Mouse (Mus musculus) kidney, adult 2 months (tissue): Measurements from ENCODE around the gene Galnt7. TPM values are rescaled to one million over a fixed set of nuclear protein-coding genes. Genes with fewer than 3 reads are reported as not detected.
A peak's percentile ranks its signal among the peaks of the same experiment; 100 is the strongest.

Source experiments
- DNase-seq: peaks from one replicate; pipeline ENCODE4 v3.0.0; 2021
- H3K27ac ChIP-seq: fragments of 200-500 bp; 2 replicates; pipeline ENCODE4 v1.5.1; 2012; ENCODE audit warnings: low read depth, low read length, control low read depth, inconsistent platforms; ENCODE audit not compliant: insufficient read depth
- H3K27me3 ChIP-seq: fragments of 200-500 bp; replicated peaks from 2 replicates; pipeline ENCODE4 v1.6.1; 2012; ENCODE audit warnings: mild to moderate bottlenecking, moderate library complexity, low read length, inconsistent platforms; ENCODE audit not compliant: control insufficient read depth, insufficient read depth
- H3K36me3 ChIP-seq: fragments of 200-500 bp; 2 replicates; pipeline ENCODE4 v1.6.1; 2012; ENCODE audit warnings: mild to moderate bottlenecking, moderate library complexity, low read length, inconsistent platforms; ENCODE audit not compliant: control insufficient read depth, insufficient read depth
- H3K4me1 ChIP-seq: fragments of 200-500 bp; 2 replicates; pipeline ENCODE4 v1.6.1; 2011; ENCODE audit warnings: low read length; ENCODE audit not compliant: control insufficient read depth, insufficient read depth
- H3K4me3 ChIP-seq: fragments of 200-500 bp; 2 replicates; pipeline ENCODE4 v1.5.1; 2011; ENCODE audit warnings: mild to moderate bottlenecking, low read depth, low read length, control low read depth; ENCODE audit not compliant: insufficient read depth
- CTCF ChIP-seq: fragments of 200-500 bp; conservative IDR thresholded peaks from 2 replicates; pipeline ENCODE4 v1.5.1; 2011; ENCODE audit warnings: low read depth, mild to moderate bottlenecking, control low read depth, low read length, moderate library complexity, mixed read lengths; ENCODE audit not compliant: insufficient read depth, insufficient read length
- POLR2A ChIP-seq: fragments of 200-500 bp; IDR thresholded peaks from one replicate; pipeline ENCODE4 v1.6.1; 2011; ENCODE audit warnings: low read depth, low read length, control low read depth
- WGBS: fragments of 180-500 bp; shearing (Covaris S2); methylation state at CpG from one replicate; pipeline ENCODE4 v1.1.7; 2018; 5-methylcytosine and 5-hydroxymethylcytosine counted together
- polyA plus RNA-seq: library from polyadenylated mRNA; depleted of rRNA; stranded (reverse); fragments of >200 nt; gene quantifications from 2 replicates; pipeline ENCODE4 v1.2.3, GENCODE M21; 2012

The Galnt7 gene
- polyA plus RNA-seq, 1 experiment: 2.7 TPM

- peak; percentile 73 for TF ChIP-seq CTCF
- TF ChIP-seq POLR2A: no peak
- 52% methylated on average over 5 of the region's 5 CpGs for WGBS
- DNase-seq: peak; percentile 48
- Histone ChIP-seq H3K27me3 (no peaks in the 10 kb centered on the region), H3K4me3 (no peak overlapping the region), H3K36me3 (no peaks in the 10 kb centered on the region), H3K4me1 (no peaks in the 10 kb centered on the region), H3K27ac (no peak overlapping the region)
These were observed 149.2 kb downstream of the Galnt7 start for GRCm38 (mm10) chr8:57503641-57504040.

GRCm38 (mm10) chr8:57498847-57499511 lies 153.9 kb downstream of the Galnt7 start:
- WGBS: 32% methylated on average over 17 of the region's 17 CpGs
- Histone ChIP-seq H3K36me3 (peaks cover 2% of the 10 kb centered on the region; the same call in 1 of the 2 replicates), H3K4me3 (no peak overlapping the region), H3K27ac (no peak overlapping the region), H3K4me1 (no peaks in the 10 kb centered on the region), H3K27me3 (no peaks in the 10 kb centered on the region)
- DNase-seq: peak; percentile 77
- TF ChIP-seq CTCF: no peak
- TF ChIP-seq POLR2A: no peak

GRCm38 (mm10) chr8:57498494-57498846 lies 154.4 kb downstream of the Galnt7 start:
- 49% methylated on average over 8 of the region's 8 CpGs for WGBS
- H3K4me3 ChIP-seq: no peak overlapping the region
- TF ChIP-seq POLR2A (no peak), CTCF (no peak)
- no peak overlapping the region for H3K27ac ChIP-seq
- no peak for DNase-seq
- H3K36me3 ChIP-seq: peaks cover 2% of the 10 kb centered on the region
- no peaks in the 10 kb centered on the region for H3K4me1 ChIP-seq
- H3K27me3 ChIP-seq: no peaks in the 10 kb centered on the region

- H3K27me3 ChIP-seq: no peaks in the 10 kb centered on the region
- TF ChIP-seq CTCF: no peak
These were observed 161.0 kb downstream of the Galnt7 start for GRCm38 (mm10) chr8:57491873-57492272.

GRCm38 (mm10) chr8:57489896-57490295 lies 162.9 kb downstream of the Galnt7 start:
- H3K4me1 ChIP-seq: peaks cover 12% of the 10 kb centered on the region; the same call in 1 of the 2 replicates
- no peak overlapping the region for H3K4me3 ChIP-seq
- peak overlapping the region; percentile 96 for H3K27ac ChIP-seq
- TF ChIP-seq CTCF: no peak
- TF ChIP-seq POLR2A: no peak
- DNase-seq: peak; percentile 88
- peaks cover 1% of the 10 kb centered on the region for H3K36me3 ChIP-seq
- no peaks in the 10 kb centered on the region for H3K27me3 ChIP-seq

More at GRCm38 (mm10) chr8:57491873-57492272, 161.0 kb downstream of the Galnt7 start:
- H3K4me1 ChIP-seq: peaks cover 12% of the 10 kb centered on the region; the same call in 1 of the 2 replicates
- peaks cover 2% of the 10 kb centered on the region for H3K36me3 ChIP-seq
- over 99% methylated on average over 4 of the region's 4 CpGs for WGBS
- no peak overlapping the region for H3K27ac ChIP-seq
- no peak for DNase-seq
- H3K4me3 ChIP-seq: no peak overlapping the region

- Histone ChIP-seq H3K4me1 (peaks cover 12% of the 10 kb centered on the region; the same call in 1 of the 2 replicates), H3K4me3 (no peak overlapping the region), H3K27me3 (no peaks in the 10 kb centered on the region), H3K36me3 (no peaks in the 10 kb centered on the region; the same call in none of the 2 replicates), H3K27ac (peak overlapping the region; percentile 84)
- TF ChIP-seq POLR2A: no peak
- no peak for TF ChIP-seq CTCF
- DNase-seq: no peak
- WGBS: 93% methylated on average over 1 of the region's 1 CpGs
These were observed 163.5 kb downstream of the Galnt7 start for GRCm38 (mm10) chr8:57489366-57489765.

- peaks cover 12% of the 10 kb centered on the region; the same call in 1 of the 2 replicates for H3K4me1 ChIP-seq
- H3K27me3 ChIP-seq: no peaks in the 10 kb centered on the region
- TF ChIP-seq POLR2A: no peak
- no peak for TF ChIP-seq CTCF
- under 1% methylated on average over 25 of the region's 25 CpGs for WGBS
- H3K4me3 ChIP-seq: peak overlapping the region; percentile 74
- peak; percentile 91 for DNase-seq
- peak overlapping the region; percentile 95 for H3K27ac ChIP-seq
- H3K36me3 ChIP-seq: no peaks in the 10 kb centered on the region; the same call in 1 of the 2 replicates
These were observed 164.5 kb downstream of the Galnt7 start for GRCm38 (mm10) chr8:57488312-57488765.
